Mouse (Mus musculus) liver, embryonic 16.5 days (tissue): Measurements from ENCODE around the gene Tmtc4. TPM values are rescaled to one million over a fixed set of nuclear protein-coding genes. Genes with fewer than 3 reads are reported as not detected.

ENCODE experiments used
- ATAC-seq: fragments of 200-750 bp; cut with Nextera tagmentation; 2 replicates; pipeline ENCODE4 v1.8.0; 2017; ENCODE audit warnings: low read depth, mild to moderate bottlenecking, moderate number of reproducible peaks, moderate library complexity
- H3K27ac ChIP-seq: fragments of 300-500 bp; sonication (generic); 2 replicates; pipeline ENCODE4 v1.5.1; 2014; ENCODE audit warnings: mild to moderate bottlenecking, low read length
- H3K27me3 ChIP-seq: fragments of 300-500 bp; sonication (generic); 2 replicates; pipeline ENCODE4 v1.6.1; 2014; ENCODE audit warnings: low read depth, low read length, mixed read lengths; ENCODE audit not compliant: control insufficient read depth, insufficient read depth
- H3K36me3 ChIP-seq: fragments of 300-500 bp; sonication (generic); 2 replicates; pipeline ENCODE4 v1.6.1; 2014; ENCODE audit warnings: mild to moderate bottlenecking; ENCODE audit not compliant: control insufficient read depth, insufficient read depth
- H3K4me1 ChIP-seq: fragments of 300-500 bp; sonication (generic); 2 replicates; pipeline ENCODE4 v1.6.1; 2014; ENCODE audit warnings: low read depth, low read length, mixed read lengths; ENCODE audit not compliant: control insufficient read depth
- H3K4me2 ChIP-seq: fragments of 300-500 bp; sonication (generic); 2 replicates; pipeline ENCODE4 v1.6.1; 2014; ENCODE audit warnings: low read depth, low read length, mixed read lengths
- H3K4me3 ChIP-seq: fragments of 300-500 bp; sonication (generic); 2 replicates; pipeline ENCODE4 v1.5.1; 2014; ENCODE audit warnings: low read depth, mild to moderate bottlenecking, low read length
- H3K9ac ChIP-seq: fragments of 300-500 bp; sonication (generic); 2 replicates; pipeline ENCODE4 v1.6.1; 2014; ENCODE audit warnings: low read depth, low read length
- H3K9me3 ChIP-seq: fragments of 300-500 bp; sonication (generic); replicated peaks from 2 replicates; pipeline ENCODE4 v1.6.1; 2016; ENCODE audit warnings: low read length; ENCODE audit not compliant: control insufficient read depth
- WGBS: fragments of 180-500 bp; shearing (Covaris S2); extraction: QIAGEN DNeasy Blood & Tissue Kit; methylation state at CpG from one replicate; pipeline ENCODE4 v1.1.7; 2014; ENCODE audit not compliant: insufficient replicate concordance; 5-methylcytosine and 5-hydroxymethylcytosine counted together
- polyA plus RNA-seq: library from polyadenylated mRNA; unstranded; fragments of >200 nt; fragmentation: Nextera tagmentation; extraction: Ambion mirVana; gene quantifications from 2 replicates; pipeline ENCODE4 v1.2.1, GENCODE M21; 2015

The Tmtc4 gene
- 1.8 and 2.3 TPM in 2 replicates for polyA plus RNA-seq

DNA sequence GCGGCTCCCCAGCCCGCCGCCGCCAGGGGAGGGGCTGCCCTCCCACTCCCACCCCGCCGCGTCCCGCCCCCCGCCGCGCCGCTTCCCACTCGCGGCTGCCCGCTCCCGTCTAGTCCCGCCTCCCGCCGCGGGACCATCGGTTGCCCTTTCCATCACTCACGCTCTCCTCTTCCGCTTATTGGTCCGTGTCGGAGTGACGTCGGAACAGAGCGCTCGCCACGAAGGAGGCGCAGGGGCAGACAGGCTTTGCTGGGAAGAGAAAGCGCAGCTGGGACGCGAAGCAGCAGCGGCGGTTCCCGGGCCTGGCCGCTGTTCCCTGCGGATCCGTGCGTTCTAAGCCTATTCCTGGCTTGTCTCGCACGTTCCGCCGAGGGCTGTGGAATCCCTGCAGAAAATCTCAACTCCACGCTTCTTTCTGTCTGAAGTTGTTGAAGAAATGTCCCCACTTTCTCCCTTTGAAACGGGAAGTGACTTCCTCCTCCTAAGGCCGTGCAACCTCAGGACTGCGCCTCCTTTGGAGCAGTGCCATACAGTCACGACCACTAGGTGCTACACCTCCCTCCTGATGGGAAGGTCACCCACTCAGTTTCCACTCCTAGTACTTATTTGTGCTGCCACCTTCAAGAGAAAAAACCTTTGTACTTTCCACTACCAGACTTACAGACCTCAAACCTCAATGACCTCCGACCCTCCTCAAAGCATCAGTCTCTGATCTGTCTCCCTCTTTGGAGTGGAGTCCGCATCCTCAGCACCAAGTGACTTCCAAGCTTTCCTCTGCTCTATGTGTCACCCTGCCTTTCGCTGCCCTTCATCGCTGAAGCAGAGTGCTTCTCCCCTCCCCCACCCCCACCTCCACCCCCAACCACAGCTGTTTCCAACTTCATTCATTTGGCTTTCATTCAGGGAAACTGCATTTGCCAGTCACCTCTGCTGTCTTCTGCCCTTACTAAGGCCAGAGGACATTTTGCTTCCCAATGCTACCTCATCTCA, at the start of gene Tmtc4:
TSS of gene Tmtc4 (minus strand) at position 810 of the 990 bp plus-strand sequence.
- H3K4me3 ChIP-seq: peak within 1 kb of the TSS; percentile 70
- peak within 1 kb of the TSS; percentile 93 for H3K4me2 ChIP-seq
- H3K4me1 ChIP-seq: peaks cover 11% of the 10 kb centered on the region
- peak within 1 kb of the TSS; percentile 61 for H3K27ac ChIP-seq
- peak within 1 kb of the TSS; percentile 70 for H3K9ac ChIP-seq
- 0 out of 2 replicates have a peak, but pooled peaks cover 2% of the 10 kb centered on the region for H3K27me3 ChIP-seq
- peak; percentile 95 for ATAC-seq
- H3K36me3 ChIP-seq: no peaks in the 10 kb centered on the region
- no peaks in the 10 kb centered on the region for H3K9me3 ChIP-seq
- WGBS: 1% methylated on average over 48 of the region's 54 CpGs

- Histone ChIP-seq H3K9me3 (no peaks in the 10 kb centered on the region), H3K9ac (no peak overlapping the region), H3K36me3 (no peaks in the 10 kb centered on the region), H3K4me1 (no peaks in the 10 kb centered on the region), H3K4me2 (no peak overlapping the region), H3K27me3 (no peaks in the 10 kb centered on the region), H3K4me3 (no peak overlapping the region), H3K27ac (no peak overlapping the region)
- ATAC-seq: no peak
- 71% methylated on average over 1 of the region's 1 CpGs for WGBS
Observed at GRCm38 (mm10) chr14:123032435-123032834, 48.6 kb upstream of the Tmtc4 start.

- ATAC-seq: no peak
- Histone ChIP-seq H3K36me3 (no peaks in the 10 kb centered on the region), H3K27ac (no peak overlapping the region), H3K4me2 (no peak overlapping the region), H3K4me3 (no peak overlapping the region), H3K9me3 (no peaks in the 10 kb centered on the region), H3K4me1 (no peaks in the 10 kb centered on the region), H3K9ac (no peak overlapping the region), H3K27me3 (no peaks in the 10 kb centered on the region)
- WGBS: 31% methylated on average over 2 of the region's 2 CpGs
Observed at GRCm38 (mm10) chr14:123027876-123028275, 44.0 kb upstream of the Tmtc4 start.

DNA sequence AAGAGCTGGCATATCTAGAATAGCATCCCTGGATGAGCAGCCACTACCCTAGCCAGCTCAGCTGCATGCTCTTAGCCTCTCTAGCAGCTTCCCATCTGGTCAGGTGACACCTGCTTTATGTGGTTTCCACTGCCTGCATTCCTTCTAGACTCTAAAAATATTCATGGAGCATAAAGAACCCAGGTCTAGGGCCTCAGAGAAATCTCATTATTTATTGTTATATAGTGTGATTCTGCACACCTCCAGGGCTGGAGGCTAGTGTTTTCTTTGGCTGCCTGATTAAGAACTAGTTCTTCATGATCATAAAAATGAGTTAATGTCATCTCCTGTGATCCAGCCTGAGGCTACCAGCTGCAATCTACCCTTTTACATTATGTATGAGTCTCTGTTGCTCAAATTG, 39.1 kb upstream of the Tmtc4 start:
- no peak for ATAC-seq
- Histone ChIP-seq H3K27ac (no peak overlapping the region), H3K36me3 (no peaks in the 10 kb centered on the region), H3K9ac (no peak overlapping the region), H3K4me1 (no peaks in the 10 kb centered on the region), H3K27me3 (no peaks in the 10 kb centered on the region), H3K9me3 (no peaks in the 10 kb centered on the region), H3K4me3 (no peak overlapping the region), H3K4me2 (no peak overlapping the region)

DNA sequence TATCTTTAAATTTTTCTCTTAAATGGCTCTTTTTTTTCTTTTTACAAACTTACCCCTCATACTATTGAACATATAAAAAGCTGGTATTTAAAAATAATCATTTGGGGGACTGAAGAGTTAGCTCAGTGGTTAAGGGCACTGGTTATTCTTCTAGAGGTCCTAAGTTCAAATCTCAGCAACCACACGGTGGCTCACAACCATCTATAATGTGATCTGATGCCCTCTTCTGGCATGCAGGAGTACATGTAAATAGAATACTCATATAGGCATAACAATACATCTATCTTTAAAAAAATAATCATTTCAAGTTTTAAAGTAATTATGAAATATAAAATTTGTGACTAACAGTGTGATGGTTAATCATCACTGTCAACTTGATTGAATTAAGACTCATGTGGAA, 32.5 kb upstream of the Tmtc4 start:
- no peaks in the 10 kb centered on the region for H3K4me1 ChIP-seq
- H3K9me3 ChIP-seq: no peaks in the 10 kb centered on the region
- no peaks in the 10 kb centered on the region for H3K27me3 ChIP-seq
- H3K4me3 ChIP-seq: no peak overlapping the region
- no peaks in the 10 kb centered on the region for H3K36me3 ChIP-seq
- WGBS: 65% methylated on average over 1 of the region's 1 CpGs
- H3K9ac ChIP-seq: no peak overlapping the region
- H3K27ac ChIP-seq: no peak overlapping the region
- no peak for ATAC-seq
- H3K4me2 ChIP-seq: no peak overlapping the region

- ATAC-seq: no peak
- Histone ChIP-seq H3K27me3 (no peaks in the 10 kb centered on the region), H3K36me3 (no peaks in the 10 kb centered on the region), H3K4me3 (no peak overlapping the region), H3K4me2 (no peak overlapping the region), H3K4me1 (no peaks in the 10 kb centered on the region), H3K27ac (no peak overlapping the region), H3K9ac (no peak overlapping the region), H3K9me3 (no peaks in the 10 kb centered on the region)
- 54% methylated on average over 2 of the region's 2 CpGs for WGBS
Observed at GRCm38 (mm10) chr14:123015687-123016086, 31.9 kb upstream of the Tmtc4 start.

- Histone ChIP-seq H3K36me3 (no peaks in the 10 kb centered on the region), H3K27me3 (no peaks in the 10 kb centered on the region), H3K4me2 (no peak overlapping the region), H3K9me3 (no peaks in the 10 kb centered on the region), H3K4me3 (no peak overlapping the region), H3K9ac (no peak overlapping the region), H3K4me1 (no peaks in the 10 kb centered on the region), H3K27ac (no peak overlapping the region)
- WGBS: 54% methylated on average over 18 of the region's 18 CpGs
- ATAC-seq: no peak
Observed at GRCm38 (mm10) chr14:123009108-123010018, 25.5 kb upstream of the Tmtc4 start.

DNA sequence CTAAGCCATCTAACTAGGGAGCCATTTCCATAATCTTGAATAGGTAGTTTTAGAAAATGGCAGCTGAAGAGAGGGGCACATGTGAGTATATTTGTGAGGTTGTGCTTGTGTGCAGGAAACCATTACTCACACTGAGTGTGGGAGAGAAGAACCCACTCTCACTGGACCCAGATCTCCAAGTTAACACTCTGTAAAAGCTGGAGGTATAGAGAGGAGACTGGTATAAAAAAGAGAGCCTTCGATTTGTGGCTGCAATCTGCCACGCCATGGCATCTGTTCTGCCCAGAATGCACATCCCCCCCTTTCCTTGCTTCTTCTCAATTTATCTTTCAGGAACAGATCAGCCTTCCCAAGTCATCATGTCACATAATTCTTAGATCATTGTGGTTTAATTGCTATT, 24.8 kb upstream of the Tmtc4 start:
- Histone ChIP-seq H3K27ac (no peak overlapping the region), H3K9ac (no peak overlapping the region), H3K27me3 (no peaks in the 10 kb centered on the region), H3K36me3 (no peaks in the 10 kb centered on the region), H3K4me1 (no peaks in the 10 kb centered on the region), H3K4me3 (no peak overlapping the region), H3K9me3 (no peaks in the 10 kb centered on the region), H3K4me2 (no peak overlapping the region)
- ATAC-seq: no peak
- WGBS: 63% methylated on average over 2 of the region's 2 CpGs
